Mouse (Mus musculus): ENCODE results near the gene Ccdc190. TPM values are rescaled to one million over a fixed set of nuclear protein-coding genes. Genes with fewer than 3 reads are reported as not detected.

Ccdc190 gene
- polyA plus RNA-seq, 1 experiment from 2014 or later = 1.1 TPM

DNA sequence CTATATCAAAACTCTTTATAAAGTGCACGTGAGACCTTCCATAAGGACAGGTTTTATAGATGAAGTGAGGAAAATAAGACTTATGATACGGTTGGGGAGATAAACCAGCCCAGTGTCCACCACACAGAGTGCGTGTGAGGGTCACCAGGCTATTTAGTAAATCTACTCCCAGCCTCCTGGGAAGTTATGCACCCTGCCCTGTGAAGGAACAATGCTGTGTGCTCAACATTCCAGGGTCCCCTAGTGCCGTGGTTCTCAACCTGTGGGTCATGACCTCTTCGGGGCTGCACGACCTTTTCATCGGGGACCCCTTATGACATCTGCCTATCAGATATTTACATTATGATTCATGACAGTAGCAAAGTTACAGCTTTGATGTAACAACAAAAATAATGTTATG lies 19.8 kb downstream of the Ccdc190 start:
- Histone ChIP-seq H3K9me3 (ENCODE audit: control insufficient read depth, low read length) (no peaks in the 10 kb centered on the region), H3K4me2 (no peak overlapping the region), H3K36me3 (ENCODE audit: control insufficient read depth, insufficient read depth, low read length) (peaks cover 9% of the 10 kb centered on the region), H3K27me3 (ENCODE audit: control insufficient read depth, insufficient read depth, low read length) (no peaks in the 10 kb centered on the region), H3K4me3 (ENCODE audit: low read depth, low read length) (no peak overlapping the region), H3K9ac (ENCODE audit: low read length) (no peak overlapping the region), H3K27ac (ENCODE audit: low read depth, low read length) (no peak overlapping the region), H3K4me1 (ENCODE audit: control insufficient read depth, insufficient read depth, low read length) (no peaks in the 10 kb centered on the region)
- DNase-seq (ENCODE audit: low spot score, missing footprints) = no peak
- no peak for ATAC-seq (ENCODE audit: low FRiP score)
- 77% methylated on average over 7 of the region's 7 CpGs for whole genome bisulfite sequencing

- Histone ChIP-seq H3K27ac (ENCODE audit: low read depth, low read length) (no peak overlapping the region), H3K36me3 (ENCODE audit: control insufficient read depth, insufficient read depth, low read length) (peaks cover 9% of the 10 kb centered on the region), H3K9me3 (ENCODE audit: control insufficient read depth, low read length) (no peaks in the 10 kb centered on the region), H3K9ac (ENCODE audit: low read length) (no peak overlapping the region), H3K27me3 (ENCODE audit: control insufficient read depth, insufficient read depth, low read length) (no peaks in the 10 kb centered on the region), H3K4me3 (ENCODE audit: low read depth, low read length) (no peak overlapping the region), H3K4me1 (ENCODE audit: control insufficient read depth, insufficient read depth, low read length) (no peaks in the 10 kb centered on the region), H3K4me2 (no peak overlapping the region)
- DNase-seq (ENCODE audit: low spot score, missing footprints) (no peak), ATAC-seq (ENCODE audit: low FRiP score) (no peak)
- WGBS = 82% methylated on average over 7 of the region's 7 CpGs
These were observed 20.4 kb downstream of the Ccdc190 start for GRCm38 (mm10) chr1:169948866-169949265.

GRCm38 (mm10) chr1:169949981-169950380 lies 21.5 kb downstream of the Ccdc190 start:
- Histone ChIP-seq H3K4me2 (no peak overlapping the region), H3K36me3 (ENCODE audit: control insufficient read depth, insufficient read depth, low read length) (peaks cover 13% of the 10 kb centered on the region), H3K4me1 (ENCODE audit: control insufficient read depth, insufficient read depth, low read length) (no peaks in the 10 kb centered on the region), H3K4me3 (ENCODE audit: low read depth, low read length) (no peak overlapping the region), H3K27me3 (ENCODE audit: control insufficient read depth, insufficient read depth, low read length) (no peaks in the 10 kb centered on the region), H3K9ac (ENCODE audit: low read length) (no peak overlapping the region), H3K27ac (ENCODE audit: low read depth, low read length) (no peak overlapping the region), H3K9me3 (ENCODE audit: control insufficient read depth, low read length) (no peaks in the 10 kb centered on the region)
- WGBS = 77% methylated on average over 7 of the region's 7 CpGs
- no peak for ATAC-seq (ENCODE audit: low FRiP score)
- DNase-seq (ENCODE audit: low spot score, missing footprints) = no peak

- Histone ChIP-seq H3K9me3 (ENCODE audit: control insufficient read depth, low read length) (no peaks in the 10 kb centered on the region), H3K4me2 (no peak overlapping the region), H3K27me3 (ENCODE audit: control insufficient read depth, insufficient read depth, low read length) (no peaks in the 10 kb centered on the region), H3K9ac (ENCODE audit: low read length) (no peak overlapping the region), H3K36me3 (ENCODE audit: control insufficient read depth, insufficient read depth, low read length) (peaks cover 14% of the 10 kb centered on the region), H3K4me3 (ENCODE audit: low read depth, low read length) (no peak overlapping the region), H3K4me1 (ENCODE audit: control insufficient read depth, insufficient read depth, low read length) (no peaks in the 10 kb centered on the region), H3K27ac (ENCODE audit: low read depth, low read length) (no peak overlapping the region)
- WGBS = 89% methylated on average over 4 of the region's 4 CpGs
- ATAC-seq (ENCODE audit: low FRiP score) = no peak
- DNase-seq (ENCODE audit: low spot score, missing footprints) = no peak
These were observed 22.2 kb downstream of the Ccdc190 start for GRCm38 (mm10) chr1:169950651-169951050.

DNA sequence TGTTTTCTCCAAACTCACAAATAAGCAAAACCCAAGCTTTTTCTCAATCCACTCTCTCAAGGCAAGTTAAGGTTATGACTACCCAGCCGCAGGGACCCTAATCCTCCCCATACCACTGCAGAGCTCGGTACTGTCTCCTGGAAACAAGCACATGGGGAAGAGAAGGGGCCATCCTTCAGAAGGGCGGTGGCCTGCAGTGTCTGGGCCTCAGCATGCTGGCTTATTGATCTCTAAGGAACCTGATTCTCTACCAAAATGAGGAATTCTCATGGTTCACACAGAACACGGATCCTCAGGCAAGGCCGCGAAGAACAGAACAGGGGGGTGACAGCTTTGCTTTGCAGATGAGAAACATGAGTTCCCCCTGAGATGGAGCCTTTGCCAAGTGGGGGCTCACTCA lies 23.1 kb downstream of the Ccdc190 start:
- Histone ChIP-seq H3K4me1 (ENCODE audit: control insufficient read depth, insufficient read depth, low read length) (no peaks in the 10 kb centered on the region), H3K9me3 (ENCODE audit: control insufficient read depth, low read length) (no peaks in the 10 kb centered on the region), H3K4me3 (ENCODE audit: low read depth, low read length) (no peak overlapping the region), H3K9ac (ENCODE audit: low read length) (no peak overlapping the region), H3K36me3 (ENCODE audit: control insufficient read depth, insufficient read depth, low read length) (peaks cover 20% of the 10 kb centered on the region), H3K27me3 (ENCODE audit: control insufficient read depth, insufficient read depth, low read length) (no peaks in the 10 kb centered on the region), H3K4me2 (no peak overlapping the region), H3K27ac (ENCODE audit: low read depth, low read length) (no peak overlapping the region)
- DNase-seq (ENCODE audit: low spot score, missing footprints) (no peak), ATAC-seq (ENCODE audit: low FRiP score) (no peak)
- 91% methylated on average over 6 of the region's 6 CpGs for WGBS

DNA sequence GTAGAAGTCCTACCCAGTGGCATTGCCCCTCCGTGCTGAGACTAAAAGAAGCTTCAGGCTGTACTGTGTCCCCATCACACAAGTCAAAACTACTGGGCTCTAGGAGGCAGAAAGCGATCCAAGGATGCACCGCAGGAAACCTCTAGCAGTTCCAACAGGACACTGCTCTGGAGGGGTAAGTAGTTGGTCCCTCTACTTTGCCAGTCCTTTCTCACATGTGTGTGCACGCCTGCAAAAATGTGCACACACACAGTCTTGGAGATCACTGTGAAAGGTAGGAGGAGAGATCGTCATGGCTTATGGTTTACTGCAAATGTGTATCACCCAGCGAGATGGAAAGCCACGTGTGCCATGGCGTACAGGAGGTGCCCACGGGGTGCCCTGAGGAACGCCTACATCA lies 24.2 kb downstream of the Ccdc190 start:
- WGBS = 96% methylated on average over 10 of the region's 10 CpGs
- H3K9ac ChIP-seq (ENCODE audit: low read length) = no peak overlapping the region
- ATAC-seq (ENCODE audit: low FRiP score) (no peak), DNase-seq (ENCODE audit: low spot score, missing footprints) (no peak)
- no peak overlapping the region for H3K27ac ChIP-seq (ENCODE audit: low read depth, low read length)
- no peaks in the 10 kb centered on the region for H3K4me1 ChIP-seq (ENCODE audit: control insufficient read depth, insufficient read depth, low read length)
- H3K27me3 ChIP-seq (ENCODE audit: control insufficient read depth, insufficient read depth, low read length) = no peaks in the 10 kb centered on the region
- H3K36me3 ChIP-seq (ENCODE audit: control insufficient read depth, insufficient read depth, low read length) = peaks cover 20% of the 10 kb centered on the region
- H3K4me3 ChIP-seq (ENCODE audit: low read depth, low read length) = no peak overlapping the region
- H3K9me3 ChIP-seq (ENCODE audit: control insufficient read depth, low read length) = no peaks in the 10 kb centered on the region
- H3K4me2 ChIP-seq = no peak overlapping the region

- Histone ChIP-seq H3K36me3 (ENCODE audit: control insufficient read depth, insufficient read depth, low read length) (peaks cover 20% of the 10 kb centered on the region), H3K4me2 (no peak overlapping the region), H3K27me3 (ENCODE audit: control insufficient read depth, insufficient read depth, low read length) (no peaks in the 10 kb centered on the region), H3K9me3 (ENCODE audit: control insufficient read depth, low read length) (no peaks in the 10 kb centered on the region), H3K27ac (ENCODE audit: low read depth, low read length) (no peak overlapping the region), H3K4me1 (ENCODE audit: control insufficient read depth, insufficient read depth, low read length) (no peaks in the 10 kb centered on the region), H3K4me3 (ENCODE audit: low read depth, low read length) (no peak overlapping the region), H3K9ac (ENCODE audit: low read length) (no peak overlapping the region)
- ATAC-seq (ENCODE audit: low FRiP score) (no peak), DNase-seq (ENCODE audit: low spot score, missing footprints) (no peak)
- 97% methylated on average over 10 of the region's 10 CpGs for WGBS
These were observed 24.7 kb downstream of the Ccdc190 start for GRCm38 (mm10) chr1:169953106-169953505.

DNA sequence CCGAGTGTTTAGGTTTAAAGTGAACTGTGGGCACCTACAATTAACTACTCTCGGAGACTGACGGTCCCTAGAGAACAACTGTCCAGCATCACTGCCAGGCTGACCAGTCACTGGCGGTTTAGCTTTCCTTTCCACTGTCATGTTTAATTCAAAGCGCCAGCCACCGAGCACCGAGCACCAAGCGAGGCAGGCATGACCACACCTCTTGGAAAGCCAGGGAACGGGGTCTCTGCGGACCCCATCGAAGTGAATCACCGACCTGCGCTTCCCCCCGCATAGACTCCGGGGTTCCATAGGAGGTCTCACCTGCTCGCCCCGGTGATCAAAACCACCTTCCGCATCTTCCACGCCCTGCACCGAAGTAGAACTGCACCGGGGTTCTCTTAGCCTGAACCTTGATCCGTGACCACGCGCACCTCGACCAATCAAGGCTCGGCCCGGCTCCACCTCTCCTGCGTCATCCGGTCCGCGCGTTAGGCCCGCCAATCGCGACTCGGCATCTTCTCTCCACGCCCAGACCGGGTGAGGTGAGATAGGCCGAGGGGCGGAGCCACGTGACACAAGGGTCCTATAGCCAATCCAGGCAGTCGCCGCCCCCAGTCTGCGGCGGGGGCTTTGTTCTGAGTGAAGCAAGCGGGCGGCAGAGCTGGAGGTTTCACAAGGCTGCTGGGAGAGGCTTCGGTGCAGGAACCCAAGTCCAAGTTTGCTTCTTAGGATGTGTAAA lies 40.5 kb downstream of the Ccdc190 start, which contains the start of gene Hsd17b7:
Gene Hsd17b7 (minus strand): TSS at position 450 of the 724 bp plus-strand sequence.
- H3K4me3 ChIP-seq (ENCODE audit: low read depth, low read length) = peak within 1 kb of the TSS; percentile 59
- peak within 1 kb of the TSS; percentile 63 for H3K4me2 ChIP-seq
- peak within 1 kb of the TSS; percentile 67 for H3K27ac ChIP-seq (ENCODE audit: low read depth, low read length)
- peak within 1 kb of the TSS; percentile 74 for H3K9ac ChIP-seq (ENCODE audit: low read length)
- H3K27me3 ChIP-seq (ENCODE audit: control insufficient read depth, insufficient read depth, low read length) = no peaks in the 10 kb centered on the region
- no peaks in the 10 kb centered on the region for H3K9me3 ChIP-seq (ENCODE audit: control insufficient read depth, low read length)
- 1% methylated on average over 48 of the region's 48 CpGs for WGBS
- DNase-seq (ENCODE audit: low spot score, missing footprints) (peak; percentile 99), ATAC-seq (ENCODE audit: low FRiP score) (peak; percentile 100)
- no peaks in the 10 kb centered on the region; the same call in 1 of the 2 replicates for H3K36me3 ChIP-seq (ENCODE audit: control insufficient read depth, insufficient read depth, low read length)
- H3K4me1 ChIP-seq (ENCODE audit: control insufficient read depth, insufficient read depth, low read length) = peaks cover 10% of the 10 kb centered on the region

DNA sequence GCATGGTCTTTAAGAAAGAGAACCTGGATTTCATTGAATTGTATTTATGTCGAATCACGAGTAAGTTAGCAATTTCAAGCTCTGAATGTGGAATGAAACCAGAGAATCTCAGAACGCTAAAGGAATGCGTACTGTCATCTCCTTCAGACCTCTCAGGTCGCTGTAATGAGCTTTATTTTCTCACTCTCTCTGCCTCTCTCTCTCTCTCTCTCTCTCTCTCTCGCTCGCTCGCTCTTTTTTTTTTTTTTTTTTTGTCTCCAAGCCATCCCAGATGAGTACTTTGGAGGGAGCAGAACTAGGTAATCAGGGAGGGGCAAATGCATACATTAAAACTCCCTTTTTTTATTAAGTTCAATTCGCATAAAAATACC lies 41.1 kb downstream of the Ccdc190 start:
- no peak for DNase-seq (ENCODE audit: low spot score, missing footprints)

More for the DNA sequence above, 41.1 kb downstream of the Ccdc190 start:
- ATAC-seq (ENCODE audit: low FRiP score) = peak; percentile 61
- Histone ChIP-seq H3K4me3 (ENCODE audit: low read depth, low read length) (peak overlapping the region; percentile 59), H3K4me2 (peak overlapping the region; percentile 63), H3K27me3 (ENCODE audit: control insufficient read depth, insufficient read depth, low read length) (no peaks in the 10 kb centered on the region), H3K27ac (ENCODE audit: low read depth, low read length) (peak overlapping the region; percentile 67), H3K4me1 (ENCODE audit: control insufficient read depth, insufficient read depth, low read length) (peaks cover 10% of the 10 kb centered on the region), H3K9me3 (ENCODE audit: control insufficient read depth, low read length) (no peaks in the 10 kb centered on the region), H3K36me3 (ENCODE audit: control insufficient read depth, insufficient read depth, low read length) (no peaks in the 10 kb centered on the region), H3K9ac (ENCODE audit: low read length) (peak overlapping the region; percentile 74)
- under 1% methylated on average over 7 of the region's 9 CpGs for WGBS
